Mouse (Mus musculus): ENCODE results near the gene Scamp2. TPM values are rescaled to one million over a fixed set of nuclear protein-coding genes. Genes with fewer than 3 reads are reported as not detected.
A peak's percentile ranks its signal among the peaks of the same experiment; 100 is the strongest.

Scamp2 gene
- polyA plus RNA-seq, 1 experiment from 2014 or later: 24.9 TPM

- Histone ChIP-seq H3K9me3 (replicated peaks) (no peaks in the 10 kb centered on the region), H3K36me3 (replicated peaks) (peaks cover 20% of the 10 kb centered on the region), H3K4me3 (replicated peaks) (no peak overlapping the region), H3K27ac (replicated peaks) (no peak overlapping the region), H3K4me1 (replicated peaks) (peaks cover 33% of the 10 kb centered on the region), H3K9ac (no peak overlapping the region), H3K4me2 (no peak overlapping the region), H3K27me3 (no peaks in the 10 kb centered on the region)
- 65% methylated on average over 8 of the region's 8 CpGs for WGBS (ENCODE audit: insufficient replicate concordance)
- ATAC-seq (ENCODE audit: insufficient read depth): no peak
Observed at GRCm38 (mm10) chr9:57566846-57567245, 6.1 kb downstream of the Scamp2 start.

- Histone ChIP-seq H3K4me1 (replicated peaks) (peaks cover 18% of the 10 kb centered on the region), H3K36me3 (replicated peaks) (peaks cover 28% of the 10 kb centered on the region), H3K9ac (no peak overlapping the region), H3K4me3 (replicated peaks) (no peak overlapping the region), H3K4me2 (no peak overlapping the region), H3K9me3 (replicated peaks) (no peaks in the 10 kb centered on the region), H3K27me3 (no peaks in the 10 kb centered on the region), H3K27ac (replicated peaks) (no peak overlapping the region)
- WGBS (ENCODE audit: insufficient replicate concordance): 83% methylated on average over 6 of the region's 6 CpGs
- no peak for ATAC-seq (ENCODE audit: insufficient read depth)
Observed at GRCm38 (mm10) chr9:57568500-57568899, 7.8 kb downstream of the Scamp2 start.

- no peak overlapping the region for H3K4me3 ChIP-seq (replicated peaks)
- H3K9ac ChIP-seq: no peak overlapping the region
- H3K4me2 ChIP-seq: no peak overlapping the region
- H3K36me3 ChIP-seq (replicated peaks): peaks cover 31% of the 10 kb centered on the region
- ATAC-seq (ENCODE audit: insufficient read depth): no peak
- peaks cover 24% of the 10 kb centered on the region for H3K4me1 ChIP-seq (replicated peaks)
- no peaks in the 10 kb centered on the region for H3K27me3 ChIP-seq
- no peaks in the 10 kb centered on the region for H3K9me3 ChIP-seq (replicated peaks)
- no peak overlapping the region for H3K27ac ChIP-seq (replicated peaks)
Observed at GRCm38 (mm10) chr9:57574397-57574796, 13.7 kb downstream of the Scamp2 start.

- no peak overlapping the region for H3K27ac ChIP-seq (replicated peaks)
- no peak overlapping the region for H3K9ac ChIP-seq
- no peaks in the 10 kb centered on the region for H3K9me3 ChIP-seq (replicated peaks)
- H3K4me1 ChIP-seq (replicated peaks): peaks cover 24% of the 10 kb centered on the region
- peaks cover 37% of the 10 kb centered on the region for H3K36me3 ChIP-seq (replicated peaks)
- no peak for ATAC-seq (ENCODE audit: insufficient read depth)
- H3K4me3 ChIP-seq (replicated peaks): no peak overlapping the region
- no peak overlapping the region for H3K4me2 ChIP-seq
- no peaks in the 10 kb centered on the region for H3K27me3 ChIP-seq
- 63% methylated on average over 3 of the region's 3 CpGs for WGBS (ENCODE audit: insufficient replicate concordance)
Observed at GRCm38 (mm10) chr9:57575577-57575976, 14.8 kb downstream of the Scamp2 start.

- peak overlapping the region; percentile 44 for H3K4me2 ChIP-seq
- WGBS (ENCODE audit: insufficient replicate concordance): 22% methylated on average over 6 of the region's 6 CpGs
- H3K27me3 ChIP-seq: no peaks in the 10 kb centered on the region
- peaks cover 24% of the 10 kb centered on the region for H3K4me1 ChIP-seq (replicated peaks)
- peak; percentile 86 for ATAC-seq (ENCODE audit: insufficient read depth)
- H3K36me3 ChIP-seq (replicated peaks): peaks cover 50% of the 10 kb centered on the region
- peak overlapping the region; percentile 70 for H3K27ac ChIP-seq (replicated peaks)
- peak overlapping the region; percentile 1; the same call in 1 of the 2 replicates for H3K9ac ChIP-seq
- no peak overlapping the region for H3K4me3 ChIP-seq (replicated peaks)
- H3K9me3 ChIP-seq (replicated peaks): no peaks in the 10 kb centered on the region
Observed at GRCm38 (mm10) chr9:57577144-57577849, 16.6 kb downstream of the Scamp2 start.

- no peak for ATAC-seq (ENCODE audit: insufficient read depth)
- H3K4me2 ChIP-seq: no peak overlapping the region
- H3K9ac ChIP-seq: no peak overlapping the region
- H3K4me1 ChIP-seq (replicated peaks): peaks cover 16% of the 10 kb centered on the region
- no peaks in the 10 kb centered on the region for H3K9me3 ChIP-seq (replicated peaks)
- WGBS (ENCODE audit: insufficient replicate concordance): 59% methylated on average over 3 of the region's 3 CpGs
- no peak overlapping the region for H3K4me3 ChIP-seq (replicated peaks)
- H3K27ac ChIP-seq (replicated peaks): no peak overlapping the region
- no peaks in the 10 kb centered on the region for H3K27me3 ChIP-seq
- H3K36me3 ChIP-seq (replicated peaks): peaks cover 61% of the 10 kb centered on the region
Observed at GRCm38 (mm10) chr9:57584991-57585390, 24.2 kb downstream of the Scamp2 start.

- H3K27ac ChIP-seq (replicated peaks): peak within 1 kb of the TSS; percentile 74
- peaks cover 30% of the 10 kb centered on the region for H3K4me1 ChIP-seq (replicated peaks)
- H3K36me3 ChIP-seq (replicated peaks): peaks cover 31% of the 10 kb centered on the region
- peak within 1 kb of the TSS; percentile 93 for H3K4me2 ChIP-seq
- H3K9ac ChIP-seq: peak within 1 kb of the TSS; percentile 72
- no peaks in the 10 kb centered on the region for H3K27me3 ChIP-seq
- peak; percentile 79 for ATAC-seq (ENCODE audit: insufficient read depth)
- no peaks in the 10 kb centered on the region for H3K9me3 ChIP-seq (replicated peaks)
- peak within 1 kb of the TSS; percentile 78 for H3K4me3 ChIP-seq (replicated peaks)
- WGBS (ENCODE audit: insufficient replicate concordance): under 1% methylated on average over 58 of the region's 58 CpGs
Observed at GRCm38 (mm10) chr9:57589224-57590126, 28.7 kb downstream of the Scamp2 start, which contains the start of gene Ulk3. Gene Ulk3, plus strand, starts transcription at chr9:57589452.

- H3K9ac ChIP-seq: no peak overlapping the region
- 50% methylated on average over 5 of the region's 5 CpGs for WGBS (ENCODE audit: insufficient replicate concordance)
- ATAC-seq (ENCODE audit: insufficient read depth): no peak
Observed at GRCm38 (mm10) chr9:57590726-57591125, 30.0 kb downstream of the Scamp2 start.

GRCm38 (mm10) chr9:57593454-57594173, 32.9 kb downstream of the Scamp2 start:
- Histone ChIP-seq H3K9ac (no peak overlapping the region), H3K27ac (replicated peaks) (no peak overlapping the region), H3K9me3 (replicated peaks) (no peaks in the 10 kb centered on the region), H3K4me3 (replicated peaks) (no peak overlapping the region), H3K4me2 (no peak overlapping the region), H3K4me1 (replicated peaks) (peaks cover 27% of the 10 kb centered on the region), H3K36me3 (replicated peaks) (peaks cover 14% of the 10 kb centered on the region; the same call in 1 of the 2 replicates), H3K27me3 (no peaks in the 10 kb centered on the region)
- WGBS (ENCODE audit: insufficient replicate concordance): 64% methylated on average over 12 of the region's 12 CpGs
- ATAC-seq (ENCODE audit: insufficient read depth): no peak

More at GRCm38 (mm10) chr9:57590726-57591125, 30.0 kb downstream of the Scamp2 start:
- H3K4me2 ChIP-seq: no peak overlapping the region
- H3K27ac ChIP-seq (replicated peaks): no peak overlapping the region
- peaks cover 30% of the 10 kb centered on the region for H3K4me1 ChIP-seq (replicated peaks)
- no peaks in the 10 kb centered on the region for H3K9me3 ChIP-seq (replicated peaks)
- peaks cover 25% of the 10 kb centered on the region for H3K36me3 ChIP-seq (replicated peaks)
- H3K4me3 ChIP-seq (replicated peaks): no peak overlapping the region
- no peaks in the 10 kb centered on the region for H3K27me3 ChIP-seq

GRCm38 (mm10) chr9:57594174-57594509, 33.4 kb downstream of the Scamp2 start:
- Histone ChIP-seq H3K4me1 (replicated peaks) (peaks cover 22% of the 10 kb centered on the region), H3K4me2 (no peak overlapping the region), H3K27ac (replicated peaks) (no peak overlapping the region), H3K9me3 (replicated peaks) (no peaks in the 10 kb centered on the region), H3K9ac (no peak overlapping the region), H3K36me3 (replicated peaks) (peaks cover 14% of the 10 kb centered on the region; the same call in 1 of the 2 replicates), H3K4me3 (replicated peaks) (no peak overlapping the region), H3K27me3 (no peaks in the 10 kb centered on the region)
- 66% methylated on average over 9 of the region's 9 CpGs for WGBS (ENCODE audit: insufficient replicate concordance)
- no peak for ATAC-seq (ENCODE audit: insufficient read depth)

GRCm38 (mm10) chr9:57597265-57597664, 36.5 kb downstream of the Scamp2 start:
- no peak for ATAC-seq (ENCODE audit: insufficient read depth)
- H3K27me3 ChIP-seq: peaks cover 5% of the 10 kb centered on the region; the same call in 1 of the 2 replicates
- no peak overlapping the region for H3K9ac ChIP-seq
- H3K4me1 ChIP-seq (replicated peaks): peaks cover 21% of the 10 kb centered on the region
- H3K4me3 ChIP-seq (replicated peaks): no peak overlapping the region
- 74% methylated on average over 8 of the region's 8 CpGs for WGBS (ENCODE audit: insufficient replicate concordance)
- no peak overlapping the region for H3K27ac ChIP-seq (replicated peaks)
- H3K9me3 ChIP-seq (replicated peaks): no peaks in the 10 kb centered on the region
- peaks cover 12% of the 10 kb centered on the region; the same call in 1 of the 2 replicates for H3K36me3 ChIP-seq (replicated peaks)
- H3K4me2 ChIP-seq: no peak overlapping the region
